Mouse (Mus musculus) v-Abl transformed pro-B cells (cell line): ENCODE measurements around the gene Arih2.

Experiments
- in situ Hi-C, 2 experiments: fragments of 400-800 bp; cut with MboI; formaldehyde crosslinking; loops; one replicate each; pipeline ENCODE4 v1.15.1; 2025; ENCODE audit not compliant: unreplicated experiment in 2 of 2

Arih2 gene

GRCm38 (mm10) chr9:108591462-108591861 is 57.7 kb downstream of the Arih2 start:
- in situ Hi-C loops, result no loop called here

- in situ Hi-C loops, result no loop called here
Observed at GRCm38 (mm10) chr9:108589229-108589628, 60.0 kb downstream of the Arih2 start.

GRCm38 (mm10) chr9:108587571-108588180 is 61.5 kb downstream of the Arih2 start:
- in situ Hi-C loops, result no loop called here

GRCm38 (mm10) chr9:108579344-108579690 is 69.9 kb downstream of the Arih2 start:
- in situ Hi-C loops, result no loop called here

GRCm38 (mm10) chr9:108578545-108579343 is 70.4 kb downstream of the Arih2 start, which contains the start of gene Wdr6:
TSS of gene Wdr6 (minus strand) at chr9:108578739.
- in situ Hi-C loops, result no loop called here

- in situ Hi-C loops, result no loop called here
Observed at GRCm38 (mm10) chr9:108577934-108578544, 71.1 kb downstream of the Arih2 start.

GRCm38 (mm10) chr9:108577025-108577424 is 72.2 kb downstream of the Arih2 start:
- in situ Hi-C loops, result no loop called here

GRCm38 (mm10) chr9:108575321-108576297 is 73.6 kb downstream of the Arih2 start:
- in situ Hi-C loops, result no loop called here

- in situ Hi-C loops, result no loop called here
Observed at GRCm38 (mm10) chr9:108574921-108575320, 74.3 kb downstream of the Arih2 start.

GRCm38 (mm10) chr9:108573774-108574690 is 75.2 kb downstream of the Arih2 start:
- in situ Hi-C loops, result no loop called here

GRCm38 (mm10) chr9:108572321-108572720 is 76.9 kb downstream of the Arih2 start:
- in situ Hi-C loops, result no loop called here

- in situ Hi-C loops, result no loop called here
Observed at GRCm38 (mm10) chr9:108571401-108571973, 77.7 kb downstream of the Arih2 start.

- in situ Hi-C loops, result no loop called here
Observed at GRCm38 (mm10) chr9:108570207-108570896, 78.8 kb downstream of the Arih2 start.

GRCm38 (mm10) chr9:108569381-108570206 is 79.6 kb downstream of the Arih2 start, which contains the start of gene Dalrd3:
TSS of gene Dalrd3 (plus strand) at chr9:108569886.
- in situ Hi-C loops, result no loop called here

GRCm38 (mm10) chr9:108568511-108568921 is 80.7 kb downstream of the Arih2 start:
- in situ Hi-C loops, result no loop called here

- in situ Hi-C loops, result no loop called here
Observed at GRCm38 (mm10) chr9:108567931-108568419, 81.2 kb downstream of the Arih2 start.
